Mouse (Mus musculus): ENCODE data around the gene D1Pas1. TPM values are rescaled to one million over a fixed set of nuclear protein-coding genes. Genes with fewer than 3 reads are reported as not detected.

D1Pas1 gene
- polyA plus RNA-seq, 1 experiment, result not detected

GRCm38 (mm10) chr1:187003441-187003861 lies 36.2 kb downstream of the D1Pas1 start:
- DNase-seq (ENCODE audit: low read depth in 1 of 2, low spot score in 2 of 2), result no peak
- Histone ChIP-seq H3K27ac (ENCODE audit: insufficient read depth, low read length) (no peak overlapping the region), H3K4me1 (ENCODE audit: control insufficient read depth, insufficient read depth, insufficient read length) (no peaks in the 10 kb centered on the region), H3K4me3 (ENCODE audit: extremely low read depth, insufficient read depth, insufficient read length) (no peak overlapping the region), H3K27me3 (ENCODE audit: control insufficient read depth, insufficient read depth, low read length) (no peaks in the 10 kb centered on the region), H3K36me3 (ENCODE audit: control insufficient read depth, insufficient read depth, low read length) (no peaks in the 10 kb centered on the region)
- 84% methylated on average over 7 of the region's 7 CpGs for WGBS
- no peak for TF ChIP-seq POLR2A (IDR thresholded peaks at IDR 0.05; ENCODE audit: low read depth, low read length)
- no peak for TF ChIP-seq CTCF (IDR thresholded peaks at IDR 0.05; ENCODE audit: extremely low read depth, insufficient read depth, insufficient read length, insufficient replicate concordance)

- 94% methylated on average over 1 of the region's 1 CpGs for WGBS
- Histone ChIP-seq H3K27me3 (ENCODE audit: control insufficient read depth, insufficient read depth, low read length) (no peaks in the 10 kb centered on the region), H3K4me3 (ENCODE audit: extremely low read depth, insufficient read depth, insufficient read length) (no peak overlapping the region), H3K36me3 (ENCODE audit: control insufficient read depth, insufficient read depth, low read length) (no peaks in the 10 kb centered on the region), H3K4me1 (ENCODE audit: control insufficient read depth, insufficient read depth, insufficient read length) (no peaks in the 10 kb centered on the region), H3K27ac (ENCODE audit: insufficient read depth, low read length) (no peak overlapping the region)
- TF ChIP-seq CTCF (IDR thresholded peaks at IDR 0.05; ENCODE audit: extremely low read depth, insufficient read depth, insufficient read length, insufficient replicate concordance), result no peak
- TF ChIP-seq POLR2A (IDR thresholded peaks at IDR 0.05; ENCODE audit: low read depth, low read length), result no peak
- no peak for DNase-seq (ENCODE audit: low read depth in 1 of 2, low spot score in 2 of 2)
These were observed 37.1 kb downstream of the D1Pas1 start for GRCm38 (mm10) chr1:187004306-187004705.

GRCm38 (mm10) chr1:187006227-187006925 lies 39.2 kb downstream of the D1Pas1 start:
- Histone ChIP-seq H3K4me1 (ENCODE audit: control insufficient read depth, insufficient read depth, insufficient read length) (no peaks in the 10 kb centered on the region), H3K27ac (ENCODE audit: insufficient read depth, low read length) (no peak overlapping the region), H3K27me3 (ENCODE audit: control insufficient read depth, insufficient read depth, low read length) (no peaks in the 10 kb centered on the region), H3K36me3 (ENCODE audit: control insufficient read depth, insufficient read depth, low read length) (no peaks in the 10 kb centered on the region), H3K4me3 (ENCODE audit: extremely low read depth, insufficient read depth, insufficient read length) (no peak overlapping the region)
- TF ChIP-seq POLR2A (IDR thresholded peaks at IDR 0.05; ENCODE audit: low read depth, low read length), result no peak
- no peak for TF ChIP-seq CTCF (IDR thresholded peaks at IDR 0.05; ENCODE audit: extremely low read depth, insufficient read depth, insufficient read length, insufficient replicate concordance)
- DNase-seq (ENCODE audit: low read depth in 1 of 2, low spot score in 2 of 2), result no peak
- WGBS, result 88% methylated on average over 14 of the region's 14 CpGs

GRCm38 (mm10) chr1:187008236-187008635 lies 41.0 kb downstream of the D1Pas1 start:
- H3K27ac ChIP-seq (ENCODE audit: insufficient read depth, low read length), result no peak overlapping the region
- H3K4me1 ChIP-seq (ENCODE audit: control insufficient read depth, insufficient read depth, insufficient read length), result no peaks in the 10 kb centered on the region
- WGBS, result 89% methylated on average over 7 of the region's 7 CpGs
- TF ChIP-seq POLR2A (IDR thresholded peaks at IDR 0.05; ENCODE audit: low read depth, low read length) (no peak), CTCF (IDR thresholded peaks at IDR 0.05; ENCODE audit: extremely low read depth, insufficient read depth, insufficient read length, insufficient replicate concordance) (no peak)
- no peak for DNase-seq (ENCODE audit: low read depth in 1 of 2, low spot score in 2 of 2)
- no peak overlapping the region for H3K4me3 ChIP-seq (ENCODE audit: extremely low read depth, insufficient read depth, insufficient read length)
- H3K27me3 ChIP-seq (ENCODE audit: control insufficient read depth, insufficient read depth, low read length), result no peaks in the 10 kb centered on the region
- H3K36me3 ChIP-seq (ENCODE audit: control insufficient read depth, insufficient read depth, low read length), result no peaks in the 10 kb centered on the region

GRCm38 (mm10) chr1:187010071-187010470 lies 42.9 kb downstream of the D1Pas1 start:
- WGBS, result 91% methylated on average over 11 of the region's 11 CpGs
- Histone ChIP-seq H3K4me1 (ENCODE audit: control insufficient read depth, insufficient read depth, insufficient read length) (no peaks in the 10 kb centered on the region), H3K4me3 (ENCODE audit: extremely low read depth, insufficient read depth, insufficient read length) (no peak overlapping the region), H3K27ac (ENCODE audit: insufficient read depth, low read length) (no peak overlapping the region), H3K36me3 (ENCODE audit: control insufficient read depth, insufficient read depth, low read length) (no peaks in the 10 kb centered on the region), H3K27me3 (ENCODE audit: control insufficient read depth, insufficient read depth, low read length) (no peaks in the 10 kb centered on the region)
- no peak for TF ChIP-seq CTCF (IDR thresholded peaks at IDR 0.05; ENCODE audit: extremely low read depth, insufficient read depth, insufficient read length, insufficient replicate concordance)
- TF ChIP-seq POLR2A (IDR thresholded peaks at IDR 0.05; ENCODE audit: low read depth, low read length), result no peak
- no peak for DNase-seq (ENCODE audit: low read depth in 1 of 2, low spot score in 2 of 2)

GRCm38 (mm10) chr1:187011601-187012000 lies 44.4 kb downstream of the D1Pas1 start:
- Histone ChIP-seq H3K36me3 (ENCODE audit: control insufficient read depth, insufficient read depth, low read length) (no peaks in the 10 kb centered on the region), H3K27ac (ENCODE audit: insufficient read depth, low read length) (no peak overlapping the region), H3K27me3 (ENCODE audit: control insufficient read depth, insufficient read depth, low read length) (no peaks in the 10 kb centered on the region), H3K4me1 (ENCODE audit: control insufficient read depth, insufficient read depth, insufficient read length) (no peaks in the 10 kb centered on the region), H3K4me3 (ENCODE audit: extremely low read depth, insufficient read depth, insufficient read length) (no peak overlapping the region)
- no peak for TF ChIP-seq CTCF (IDR thresholded peaks at IDR 0.05; ENCODE audit: extremely low read depth, insufficient read depth, insufficient read length, insufficient replicate concordance)
- no peak for DNase-seq (ENCODE audit: low read depth in 1 of 2, low spot score in 2 of 2)
- 90% methylated on average over 4 of the region's 4 CpGs for WGBS

GRCm38 (mm10) chr1:187014141-187014540 lies 46.9 kb downstream of the D1Pas1 start:
- 94% methylated on average over 2 of the region's 2 CpGs for WGBS

More at GRCm38 (mm10) chr1:187014141-187014540, 46.9 kb downstream of the D1Pas1 start:
- no peak overlapping the region for H3K27ac ChIP-seq (ENCODE audit: insufficient read depth, low read length)
- no peaks in the 10 kb centered on the region for H3K4me1 ChIP-seq (ENCODE audit: control insufficient read depth, insufficient read depth, insufficient read length)
- DNase-seq (ENCODE audit: low read depth in 1 of 2, low spot score in 2 of 2), result no peak
- TF ChIP-seq POLR2A (IDR thresholded peaks at IDR 0.05; ENCODE audit: low read depth, low read length), result no peak
- TF ChIP-seq CTCF (IDR thresholded peaks at IDR 0.05; ENCODE audit: extremely low read depth, insufficient read depth, insufficient read length, insufficient replicate concordance), result no peak
- no peaks in the 10 kb centered on the region for H3K36me3 ChIP-seq (ENCODE audit: control insufficient read depth, insufficient read depth, low read length)
- no peaks in the 10 kb centered on the region for H3K27me3 ChIP-seq (ENCODE audit: control insufficient read depth, insufficient read depth, low read length)
- no peak overlapping the region for H3K4me3 ChIP-seq (ENCODE audit: extremely low read depth, insufficient read depth, insufficient read length)

Data from spleen, adult 2 months (tissue).